1 mouse cellular context compared by ENCODE assay signal in the genomic region with DNA sequence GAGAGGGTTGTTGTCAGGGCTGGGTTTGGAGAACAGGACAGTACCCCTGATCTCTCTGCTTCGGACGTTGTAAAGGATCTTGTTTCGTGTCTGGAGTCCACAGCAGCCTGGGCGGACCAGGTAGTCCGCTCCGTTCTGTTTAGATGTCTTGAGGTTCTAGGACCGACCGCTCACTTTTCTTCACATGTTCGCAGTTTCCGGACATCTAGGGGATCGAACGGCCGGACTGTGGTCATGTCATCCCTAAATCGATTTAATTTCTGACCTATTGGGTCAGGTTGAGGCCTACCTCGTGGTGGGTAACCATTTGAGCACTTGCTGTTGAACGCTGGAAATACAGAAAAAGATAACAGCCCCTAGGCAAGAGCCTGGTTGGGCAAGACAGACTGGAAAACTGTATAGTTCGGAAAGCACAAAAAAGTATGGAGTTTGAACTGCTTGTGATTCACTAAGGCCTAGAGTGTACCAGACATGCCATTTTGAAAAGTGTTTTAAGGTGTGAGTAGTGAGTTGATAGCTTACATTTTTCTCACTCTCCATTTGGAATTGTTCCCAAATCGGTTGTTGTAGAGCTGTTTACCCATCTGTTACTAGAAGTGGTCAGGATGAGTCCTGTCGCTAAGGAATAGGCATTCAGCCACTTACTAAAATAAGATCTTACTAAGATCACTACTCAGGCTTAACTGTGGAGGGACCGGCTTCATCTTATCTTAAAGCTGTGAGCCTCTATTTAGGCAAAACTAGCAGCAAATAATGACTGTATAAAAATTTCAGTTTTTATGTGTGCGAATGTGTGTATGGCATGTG.
A peak's percentile ranks its signal among the peaks of the same experiment; 100 is the strongest.
TF ChIP-seq lines count a peak whose summit lies in the region.

No protein-coding gene starts in this region.

TF ChIP-seq in MEL, 35 proteins besides CTCF, POLR2A, EP300 and RAD21 (continued from another document):
- peak; percentile 53; the same call in 1 of the 2 replicates for TF ChIP-seq CHD1 (IDR thresholded peaks at IDR 0.05; ENCODE audit: low read depth, low read length)
